8 mouse cellular contexts compared by ENCODE assay signal in the genomic region with DNA sequence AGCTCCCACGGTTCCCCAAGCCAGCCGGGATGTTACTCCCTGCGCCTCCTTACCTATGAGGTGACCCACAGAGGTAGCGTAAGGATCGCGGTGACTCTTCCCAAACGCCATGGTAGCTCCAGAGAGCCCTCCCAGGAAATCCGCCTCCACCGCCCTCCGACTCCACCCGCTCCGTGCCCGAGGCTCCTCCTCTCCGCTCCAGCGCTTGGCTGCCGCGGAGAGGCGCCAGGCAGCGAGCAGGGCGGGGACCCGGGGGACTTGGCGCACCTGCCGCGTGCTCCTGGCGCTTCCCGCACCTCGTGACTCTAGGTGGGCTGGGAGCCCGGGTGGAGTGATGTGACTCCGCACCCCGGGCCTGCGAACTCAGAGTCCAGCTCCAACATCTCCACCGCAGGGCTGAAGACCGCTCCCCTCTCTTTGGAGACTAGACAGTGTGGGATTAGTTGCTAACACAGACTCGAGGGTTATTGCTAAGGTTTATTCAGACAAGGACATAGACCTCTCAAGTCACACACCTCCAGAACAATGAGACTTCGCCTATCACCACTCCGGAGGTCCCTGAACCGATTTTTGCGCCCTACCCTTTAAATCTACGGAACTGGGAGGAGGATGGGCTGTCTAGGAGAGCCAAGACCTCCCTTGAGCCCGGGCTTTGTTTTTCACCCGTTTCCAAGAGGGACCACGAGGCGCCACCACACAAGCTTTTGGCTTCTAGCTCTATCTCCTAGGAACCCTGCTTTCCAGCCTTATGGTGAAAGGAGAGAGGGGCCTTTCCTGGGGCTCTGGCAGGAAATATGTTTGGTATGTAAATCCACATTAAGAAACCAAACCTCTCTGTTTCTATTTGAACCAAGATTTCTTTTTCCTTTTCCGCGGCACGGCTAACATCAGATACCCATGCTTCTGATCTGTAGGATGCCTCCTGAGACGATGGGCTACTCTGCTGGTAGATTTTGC. TPM values are rescaled to one million over a fixed set of nuclear protein-coding genes. Genes with fewer than 3 reads are reported as not detected.
DNase-seq lines count a peak whose midpoint lies in the region; ATAC-seq lines count a peak whose summit lies in the region.

A gene (minus strand): TSS at position 907 of the 957 bp plus-strand sequence.

- ATAC-seq in heart, embryonic 13.5 days (ENCODE audit: extremely low read depth, insufficient number of reproducible peaks, low FRiP score, low TSS enrichment), result peak; percentile 83
- peak; percentile 88 for ATAC-seq in midbrain, embryonic 16.5 days
- ATAC-seq in stomach, embryonic 15.5 days (ENCODE audit: insufficient read depth, low FRiP score, low read depth), result peak; percentile 95

- peaks cover 20% of the 10 kb centered on the region for H3K27me3 ChIP-seq in forebrain, embryonic 10.5 days (ENCODE audit: poor library complexity, severe bottlenecking)
- H3K27me3 ChIP-seq in heart, embryonic 13.5 days (replicated peaks), result no peaks in the 10 kb centered on the region
- no peaks in the 10 kb centered on the region for H3K27me3 ChIP-seq in midbrain, embryonic 16.5 days (ENCODE audit: control insufficient read depth, insufficient read depth, low read depth, low read length)
- H3K27me3 ChIP-seq in stomach, embryonic 15.5 days (replicated peaks), result no peaks in the 10 kb centered on the region

- H3K4me2 ChIP-seq in heart, embryonic 13.5 days, result peak within 1 kb of the TSS; percentile 94
- H3K4me2 ChIP-seq in midbrain, embryonic 16.5 days (ENCODE audit: low read length), result peak within 1 kb of the TSS; percentile 86
- H3K4me2 ChIP-seq in stomach, embryonic 15.5 days, result peak within 1 kb of the TSS; percentile 77

- H3K4me3 ChIP-seq in forebrain, embryonic 10.5 days, result peak within 1 kb of the TSS; percentile 69
- peak within 1 kb of the TSS; percentile 83 for H3K4me3 ChIP-seq in heart, embryonic 13.5 days
- H3K4me3 ChIP-seq in midbrain, embryonic 16.5 days (ENCODE audit: low read depth, low read length), result peak within 1 kb of the TSS; percentile 64
- peak within 1 kb of the TSS; percentile 57 for H3K4me3 ChIP-seq in stomach, embryonic 15.5 days (replicated peaks)

- no peaks in the 10 kb centered on the region; the same call in 1 of the 2 replicates for H3K9me3 ChIP-seq in forebrain, embryonic 10.5 days
- H3K9me3 ChIP-seq in heart, embryonic 13.5 days, result no peaks in the 10 kb centered on the region
- H3K9me3 ChIP-seq in midbrain, embryonic 16.5 days (replicated peaks; ENCODE audit: control insufficient read depth, low read length, poor library complexity, severe bottlenecking), result no peaks in the 10 kb centered on the region
- no peaks in the 10 kb centered on the region for H3K9me3 ChIP-seq in stomach, embryonic 15.5 days

- H3K36me3 ChIP-seq in forebrain, embryonic 10.5 days (replicated peaks), result peaks cover 14% of the 10 kb centered on the region
- peaks cover 14% of the 10 kb centered on the region for H3K36me3 ChIP-seq in heart, embryonic 13.5 days
- no peaks in the 10 kb centered on the region for H3K36me3 ChIP-seq in midbrain, embryonic 16.5 days (ENCODE audit: control insufficient read depth, insufficient read depth, low read length)
- H3K36me3 ChIP-seq in stomach, embryonic 15.5 days, result no peaks in the 10 kb centered on the region

- 7% methylated on average over 47 of the region's 47 CpGs for WGBS in forebrain, embryonic 10.5 days
- WGBS in heart, embryonic 13.5 days, result 5% methylated on average over 47 of the region's 47 CpGs
- 4% methylated on average over 47 of the region's 47 CpGs for WGBS in midbrain, embryonic 16.5 days
- 3% methylated on average over 47 of the region's 47 CpGs for WGBS in stomach, embryonic 15.5 days

- H3K9ac ChIP-seq in heart, embryonic 13.5 days, result peak within 1 kb of the TSS; percentile 87
- peak within 1 kb of the TSS; percentile 72 for H3K9ac ChIP-seq in midbrain, embryonic 16.5 days (ENCODE audit: low read depth, low read length)
- H3K9ac ChIP-seq in stomach, embryonic 15.5 days, result peak within 1 kb of the TSS; percentile 14; the same call in 1 of the 2 replicates

- H3K27ac ChIP-seq in forebrain, embryonic 10.5 days, result peak within 1 kb of the TSS; percentile 89
- peak within 1 kb of the TSS; percentile 50 for H3K27ac ChIP-seq in heart, embryonic 13.5 days (replicated peaks)
- peak within 1 kb of the TSS; percentile 78 for H3K27ac ChIP-seq in midbrain, embryonic 16.5 days (ENCODE audit: low read length)
- peak within 1 kb of the TSS; percentile 55; the same call in 1 of the 2 replicates for H3K27ac ChIP-seq in stomach, embryonic 15.5 days

- peak; percentile 69 for DNase-seq in 416B (ENCODE audit: low read depth)
- DNase-seq in c-Kit-negative CD71-positive TER-119-positive erythroid progenitor cells, embryonic 14.5 days (ENCODE audit: low read depth, low spot score), result peak; percentile 70
- DNase-seq in forebrain, embryonic 10.5 days (ENCODE audit: extremely low spot score, low spot score), result peak; percentile 78
- DNase-seq in kidney, postnatal 10 days, result peak; percentile 84
- peak; percentile 94 for DNase-seq in liver

- H3K4me1 ChIP-seq in forebrain, embryonic 10.5 days, result peaks cover 30% of the 10 kb centered on the region
- H3K4me1 ChIP-seq in heart, embryonic 13.5 days, result peaks cover 28% of the 10 kb centered on the region
- peaks cover 2% of the 10 kb centered on the region; the same call in 1 of the 2 replicates for H3K4me1 ChIP-seq in midbrain, embryonic 16.5 days (ENCODE audit: control insufficient read depth, insufficient read depth, low read length)
- H3K4me1 ChIP-seq in stomach, embryonic 15.5 days, result peaks cover 12% of the 10 kb centered on the region; the same call in 1 of the 2 replicates

RNA-seq across cellular contexts. Expression of the gene that starts here (rescaled TPM):
- polyA plus RNA-seq in forebrain, embryonic 10.5 days (2016; fragmentation: Nextera tagmentation; extraction: Ambion mirVana), result 19.6 and 23.2 TPM in 2 replicates
- polyA plus RNA-seq in heart, embryonic 13.5 days (2015; fragmentation: Nextera tagmentation; extraction: Ambion mirVana), result 29.3 and 37.8 TPM in 2 replicates
- 18.6 and 19.8 TPM in 2 replicates for polyA plus RNA-seq in midbrain, embryonic 16.5 days (2015; fragmentation: Nextera tagmentation; extraction: Ambion mirVana)
- polyA plus RNA-seq in stomach, embryonic 15.5 days (2015; fragmentation: Nextera tagmentation; extraction: Ambion mirVana), result 42.7 and 50.5 TPM in 2 replicates

Comparison
In these comparisons a context has a peak if more than half of its experiments do, and no peak if none do; other contexts are left out.
1. Peak in every context shown above with its lines: DNase-seq, ATAC-seq, H3K4me3 ChIP-seq and H3K27ac ChIP-seq.
2. H3K9ac ChIP-seq: peak in every context shown above with its lines; median percentile 87 in heart, embryonic 13.5 days; 72 in midbrain, embryonic 16.5 days; 14 in stomach, embryonic 15.5 days.